Mouse (Mus musculus): ENCODE results near the gene Gpr152.

Gene Gpr152

GRCm38 (mm10) chr19:4139446-4139845 is at the start of gene Gpr152:
TSS of gene Gpr152 (plus strand) at chr19:4139787.
- DNase-seq (ENCODE audit: low spot score) = no peak

GRCm38 (mm10) chr19:4090446-4090845 is 49.1 kb upstream of the Gpr152 start:
- DNase-seq (ENCODE audit: low spot score) = no peak

GRCm38 (mm10) chr19:4091383-4091782 is 48.2 kb upstream of the Gpr152 start:
- no peak for DNase-seq (ENCODE audit: low spot score)

GRCm38 (mm10) chr19:4092750-4093149 is 46.8 kb upstream of the Gpr152 start:
- no peak for DNase-seq (ENCODE audit: low spot score)

GRCm38 (mm10) chr19:4093772-4094171 is 45.8 kb upstream of the Gpr152 start:
- no peak for DNase-seq (ENCODE audit: low spot score)

GRCm38 (mm10) chr19:4094348-4094747 is 45.2 kb upstream of the Gpr152 start:
- no peak for DNase-seq (ENCODE audit: low spot score)

GRCm38 (mm10) chr19:4094774-4095303 is 44.7 kb upstream of the Gpr152 start:
- DNase-seq (ENCODE audit: low spot score) = no peak

GRCm38 (mm10) chr19:4095802-4096201 is 43.8 kb upstream of the Gpr152 start:
- DNase-seq (ENCODE audit: low spot score) = no peak

- peak; percentile 99 for DNase-seq (ENCODE audit: low spot score)
Measured at GRCm38 (mm10) chr19:4096642-4097440, 42.7 kb upstream of the Gpr152 start, which contains the start of gene Cdk2ap2. TSS of gene Cdk2ap2 (plus strand) at chr19:4097182.

GRCm38 (mm10) chr19:4097441-4097825 is 42.2 kb upstream of the Gpr152 start:
- peak; percentile 83 for DNase-seq (ENCODE audit: low spot score)

- DNase-seq (ENCODE audit: low spot score) = peak; percentile 45
Measured at GRCm38 (mm10) chr19:4098426-4098825, 41.2 kb upstream of the Gpr152 start.

GRCm38 (mm10) chr19:4099056-4099455 is 40.5 kb upstream of the Gpr152 start:
- peak; percentile 96 for DNase-seq (ENCODE audit: low spot score)

GRCm38 (mm10) chr19:4099837-4100717 is 39.5 kb upstream of the Gpr152 start, which contains the start of gene Pitpnm1:
TSS of gene Pitpnm1 (plus strand) at chr19:4099998.
- peak; percentile 86 for DNase-seq (ENCODE audit: low spot score)

GRCm38 (mm10) chr19:4100718-4101261 is 38.8 kb upstream of the Gpr152 start:
- peak; percentile 70 for DNase-seq (ENCODE audit: low spot score)

GRCm38 (mm10) chr19:4101466-4101865 is 38.1 kb upstream of the Gpr152 start:
- DNase-seq (ENCODE audit: low spot score) = no peak

GRCm38 (mm10) chr19:4102049-4102448 is 37.5 kb upstream of the Gpr152 start:
- no peak for DNase-seq (ENCODE audit: low spot score)

GRCm38 (mm10) chr19:4102626-4103025 is 37.0 kb upstream of the Gpr152 start:
- DNase-seq (ENCODE audit: low spot score) = no peak

GRCm38 (mm10) chr19:4103294-4103693 is 36.3 kb upstream of the Gpr152 start:
- DNase-seq (ENCODE audit: low spot score) = no peak

- no peak for DNase-seq (ENCODE audit: low spot score)
Measured at GRCm38 (mm10) chr19:4103792-4104191, 35.8 kb upstream of the Gpr152 start.

- DNase-seq (ENCODE audit: low spot score) = peak; percentile 41
Measured at GRCm38 (mm10) chr19:4104675-4105194, 34.9 kb upstream of the Gpr152 start.

- DNase-seq (ENCODE audit: low spot score) = no peak
Measured at GRCm38 (mm10) chr19:4106654-4107053, 32.9 kb upstream of the Gpr152 start.

GRCm38 (mm10) chr19:4108535-4108934 is 31.1 kb upstream of the Gpr152 start:
- DNase-seq (ENCODE audit: low spot score) = no peak
